Mouse (Mus musculus): Measurements from ENCODE around the gene Calm1. TPM values are rescaled to one million over a fixed set of nuclear protein-coding genes. Genes with fewer than 3 reads are reported as not detected.

Gene Calm1
- polyA plus RNA-seq, 1 experiment from 2014 or later = 2,106 TPM

DNA sequence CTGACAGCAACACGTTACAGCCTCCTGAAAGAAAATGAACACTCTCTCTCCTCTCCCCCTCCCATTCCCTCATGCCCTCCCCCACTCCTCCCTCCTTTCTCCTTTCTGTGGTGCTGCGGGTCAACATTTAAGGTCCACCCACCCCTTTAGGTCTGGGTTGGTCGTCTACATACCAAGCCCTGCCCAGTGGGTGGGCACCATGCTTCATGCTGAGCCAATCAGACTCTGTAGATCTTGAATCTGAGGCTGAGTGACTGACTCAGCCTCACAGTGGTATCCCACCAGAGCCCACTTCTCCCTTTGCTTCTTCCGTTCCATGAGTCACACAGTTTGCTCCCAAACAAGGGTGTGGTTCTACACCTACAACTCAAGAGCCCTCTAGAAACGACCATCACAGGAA, 36.2 kb downstream of the Calm1 start:
- no peak for TF ChIP-seq CTCF (IDR thresholded peaks at IDR 0.05)
- TF ChIP-seq EP300 (IDR thresholded peaks at IDR 0.05) = no peak
- Histone ChIP-seq H3K9me3 (ENCODE audit: low read length) (no peaks in the 10 kb centered on the region), H3K4me2 (replicated peaks; ENCODE audit: low read depth, low read length) (no peak overlapping the region), H3K36me3 (ENCODE audit: insufficient read depth, low read length) (no peaks in the 10 kb centered on the region), H3K27me3 (replicated peaks; ENCODE audit: insufficient read depth, low read length) (no peaks in the 10 kb centered on the region), H3K27ac (ENCODE audit: low read length) (no peak overlapping the region), H3K4me1 (ENCODE audit: insufficient read depth, low read depth, low read length) (no peaks in the 10 kb centered on the region), H3K4me3 (ENCODE audit: low read depth, low read length) (no peak overlapping the region), H3K9ac (replicated peaks; ENCODE audit: low read depth) (no peak overlapping the region)
- no peak for DNase-seq (ENCODE audit: low spot score)
- 30% methylated on average over 5 of the region's 5 CpGs for WGBS
- no peak for ATAC-seq

DNA sequence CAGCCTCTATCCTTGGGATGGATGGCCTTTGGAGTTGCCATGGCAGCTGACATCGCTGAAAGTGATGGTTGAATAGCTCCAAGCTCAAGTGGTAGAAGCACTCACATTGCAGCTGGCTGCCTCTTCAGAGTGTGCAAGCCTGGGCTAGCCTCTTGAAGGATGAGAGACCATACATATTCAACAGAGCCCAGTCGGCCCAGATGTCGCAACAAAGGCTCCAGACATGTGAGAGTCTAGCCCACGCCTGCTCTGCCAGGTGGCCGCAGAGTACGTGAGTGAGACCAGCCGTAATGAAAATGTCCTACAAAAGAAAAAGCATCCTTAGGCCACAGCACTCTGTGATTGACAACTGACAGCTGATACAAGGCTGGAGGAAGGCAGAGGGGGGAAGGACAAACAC, 40.2 kb downstream of the Calm1 start:
- no peaks in the 10 kb centered on the region for H3K4me1 ChIP-seq (ENCODE audit: insufficient read depth, low read depth, low read length)
- no peaks in the 10 kb centered on the region for H3K9me3 ChIP-seq (ENCODE audit: low read length)
- H3K9ac ChIP-seq (replicated peaks; ENCODE audit: low read depth) = no peak overlapping the region
- 57% methylated on average over 7 of the region's 7 CpGs for WGBS
- DNase-seq (ENCODE audit: low spot score) (no peak), ATAC-seq (no peak)
- no peak overlapping the region for H3K4me3 ChIP-seq (ENCODE audit: low read depth, low read length)
- TF ChIP-seq EP300 (IDR thresholded peaks at IDR 0.05) (no peak), CTCF (IDR thresholded peaks at IDR 0.05) (no peak)
- no peaks in the 10 kb centered on the region for H3K36me3 ChIP-seq (ENCODE audit: insufficient read depth, low read length)
- no peak overlapping the region for H3K4me2 ChIP-seq (replicated peaks; ENCODE audit: low read depth, low read length)
- H3K27ac ChIP-seq (ENCODE audit: low read length) = no peak overlapping the region
- no peaks in the 10 kb centered on the region for H3K27me3 ChIP-seq (replicated peaks; ENCODE audit: insufficient read depth, low read length)

DNA sequence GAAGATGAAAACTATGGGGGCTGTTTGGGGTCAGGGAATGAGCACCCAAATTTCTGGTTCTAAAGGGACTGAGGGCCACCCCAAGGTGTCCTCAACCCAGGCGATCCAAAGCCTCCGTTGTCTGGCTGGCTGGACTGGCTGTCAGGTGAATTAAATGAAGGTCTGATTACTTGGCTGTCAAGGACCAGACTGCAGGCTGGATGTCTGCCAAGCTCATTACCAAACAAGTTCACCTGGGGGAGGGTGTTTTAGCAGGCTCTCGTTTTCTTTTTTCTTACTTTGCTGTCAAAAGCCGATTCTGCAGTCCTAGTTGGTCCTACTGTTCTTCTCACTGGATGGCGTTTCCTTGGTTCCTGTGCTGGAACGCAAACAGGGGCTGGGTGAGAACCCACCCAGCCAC, 40.6 kb downstream of the Calm1 start:
- Histone ChIP-seq H3K9me3 (ENCODE audit: low read length) (no peaks in the 10 kb centered on the region), H3K27ac (ENCODE audit: low read length) (no peak overlapping the region), H3K4me3 (ENCODE audit: low read depth, low read length) (no peak overlapping the region), H3K9ac (replicated peaks; ENCODE audit: low read depth) (no peak overlapping the region), H3K27me3 (replicated peaks; ENCODE audit: insufficient read depth, low read length) (no peaks in the 10 kb centered on the region), H3K4me2 (replicated peaks; ENCODE audit: low read depth, low read length) (no peak overlapping the region), H3K36me3 (ENCODE audit: insufficient read depth, low read length) (no peaks in the 10 kb centered on the region), H3K4me1 (ENCODE audit: insufficient read depth, low read depth, low read length) (no peaks in the 10 kb centered on the region)
- DNase-seq (ENCODE audit: low spot score) (peak; percentile 49), ATAC-seq (no peak)
- 60% methylated on average over 6 of the region's 6 CpGs for WGBS
- TF ChIP-seq CTCF (IDR thresholded peaks at IDR 0.05) (no peak), EP300 (IDR thresholded peaks at IDR 0.05) (no peak)

DNA sequence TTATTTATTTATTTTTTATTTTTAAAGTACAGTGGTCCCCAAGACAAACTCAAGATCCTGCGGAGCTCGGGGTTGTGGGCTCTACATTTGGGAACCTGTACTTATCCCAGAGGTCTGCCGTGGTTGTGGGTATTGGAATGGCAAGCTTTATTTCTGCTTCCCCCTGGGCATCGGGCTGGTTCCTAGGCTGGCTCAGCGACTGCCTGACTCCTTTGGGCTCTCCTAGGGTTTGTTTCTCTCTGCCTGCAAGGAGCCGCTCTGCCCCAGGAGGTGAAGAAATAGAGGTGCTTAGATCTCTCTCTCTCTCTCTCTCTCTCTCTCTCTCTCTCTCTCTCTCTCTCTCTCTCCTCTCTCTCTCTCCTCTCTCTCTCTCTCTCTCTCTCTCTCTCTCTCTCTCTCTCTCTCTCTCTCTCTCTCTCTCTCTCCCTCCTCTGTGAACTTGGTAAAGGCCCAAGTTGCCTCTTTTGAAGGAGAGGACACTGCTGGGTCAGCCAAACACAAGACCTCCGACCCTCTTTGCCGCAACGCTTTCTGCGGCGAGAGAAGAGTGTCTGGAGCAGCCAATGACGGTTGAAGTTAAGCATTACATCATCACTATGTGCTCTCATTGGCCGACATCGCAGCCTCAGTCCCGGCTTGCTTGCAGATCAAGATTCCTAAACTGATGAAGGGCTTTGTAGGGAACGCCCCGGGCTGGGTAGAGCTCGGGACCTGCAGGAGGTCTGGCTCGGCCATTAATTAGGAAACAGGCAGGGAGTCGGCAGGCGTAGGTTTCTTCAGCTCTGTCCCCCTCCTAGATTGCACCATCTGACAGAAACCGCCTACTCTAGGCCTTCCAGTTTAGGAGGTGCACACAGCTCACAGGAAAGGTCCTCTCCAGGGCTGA, 42.9 kb downstream of the Calm1 start:
- ATAC-seq = peak; percentile 90
- Histone ChIP-seq H3K27me3 (replicated peaks; ENCODE audit: insufficient read depth, low read length) (no peaks in the 10 kb centered on the region), H3K4me3 (ENCODE audit: low read depth, low read length) (no peak overlapping the region)

DNA sequence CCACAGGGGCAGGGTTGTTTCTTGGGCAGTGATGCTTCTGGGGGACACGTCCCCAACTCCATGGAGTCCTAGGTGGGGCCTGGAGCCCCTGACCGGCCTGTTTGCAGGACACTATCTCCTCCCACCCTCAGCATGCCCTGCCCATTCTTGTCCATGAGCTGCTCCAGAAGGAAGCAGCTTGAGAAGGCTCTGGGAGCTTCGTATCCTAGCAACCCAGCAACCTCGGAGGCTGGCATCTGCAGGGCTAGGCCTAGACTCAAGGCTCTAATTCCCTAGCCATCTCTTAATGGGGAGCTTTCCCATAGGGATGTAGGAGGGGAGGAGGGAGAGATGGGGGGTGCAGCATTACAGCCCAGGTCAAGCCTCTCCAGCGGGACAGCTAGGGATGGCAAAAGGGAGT, 45.3 kb downstream of the Calm1 start:
- H3K36me3 ChIP-seq (ENCODE audit: insufficient read depth, low read length) = no peaks in the 10 kb centered on the region
- H3K27ac ChIP-seq (ENCODE audit: low read length) = no peak overlapping the region
- TF ChIP-seq CTCF (IDR thresholded peaks at IDR 0.05) (no peak), EP300 (IDR thresholded peaks at IDR 0.05) (no peak)
- H3K4me2 ChIP-seq (replicated peaks; ENCODE audit: low read depth, low read length) = no peak overlapping the region
- ATAC-seq = no peak
- 41% methylated on average over 5 of the region's 5 CpGs for WGBS
- no peaks in the 10 kb centered on the region for H3K27me3 ChIP-seq (replicated peaks; ENCODE audit: insufficient read depth, low read length)
- DNase-seq (ENCODE audit: low spot score) = no peak
- no peaks in the 10 kb centered on the region for H3K4me1 ChIP-seq (ENCODE audit: insufficient read depth, low read depth, low read length)
- no peaks in the 10 kb centered on the region for H3K9me3 ChIP-seq (ENCODE audit: low read length)
- no peak overlapping the region for H3K9ac ChIP-seq (replicated peaks; ENCODE audit: low read depth)
- H3K4me3 ChIP-seq (ENCODE audit: low read depth, low read length) = no peak overlapping the region

More for the DNA sequence above, 42.9 kb downstream of the Calm1 start:
- H3K4me2 ChIP-seq (replicated peaks; ENCODE audit: low read depth, low read length) = peak overlapping the region; percentile 40
- DNase-seq (ENCODE audit: low spot score) = peak; percentile 76
- no peak overlapping the region for H3K9ac ChIP-seq (replicated peaks; ENCODE audit: low read depth)
- TF ChIP-seq EP300 (IDR thresholded peaks at IDR 0.05) (no peak), CTCF (IDR thresholded peaks at IDR 0.05) (no peak)
- no peak overlapping the region for H3K27ac ChIP-seq (ENCODE audit: low read length)
- H3K4me1 ChIP-seq (ENCODE audit: insufficient read depth, low read depth, low read length) = no peaks in the 10 kb centered on the region
- H3K9me3 ChIP-seq (ENCODE audit: low read length) = no peaks in the 10 kb centered on the region
- 10% methylated on average over 22 of the region's 22 CpGs for WGBS
- H3K36me3 ChIP-seq (ENCODE audit: insufficient read depth, low read length) = no peaks in the 10 kb centered on the region

DNA sequence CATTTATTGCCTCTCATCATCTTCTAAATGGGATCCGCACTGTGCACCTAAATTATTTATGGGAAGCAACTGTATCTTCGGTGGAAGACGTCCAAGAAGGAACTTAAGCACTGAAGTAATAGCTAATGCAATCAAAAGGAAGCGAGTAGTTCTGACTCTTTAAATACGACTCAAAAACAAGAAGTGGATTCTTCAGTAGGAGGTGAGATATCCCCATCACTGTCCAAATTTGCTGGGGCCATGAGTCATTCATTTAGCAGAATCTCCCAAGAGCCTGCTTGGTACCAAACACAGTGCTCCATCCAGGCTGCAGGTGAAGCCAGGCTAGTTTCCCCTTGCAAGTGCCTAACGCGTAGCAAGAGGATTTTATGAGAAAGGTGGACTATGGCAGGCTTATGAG, 49.9 kb downstream of the Calm1 start:
- TF ChIP-seq CTCF (IDR thresholded peaks at IDR 0.05) (no peak), EP300 (IDR thresholded peaks at IDR 0.05) (no peak)
- H3K36me3 ChIP-seq (ENCODE audit: insufficient read depth, low read length) = no peaks in the 10 kb centered on the region

More for the DNA sequence above, 49.9 kb downstream of the Calm1 start:
- WGBS = 87% methylated on average over 7 of the region's 7 CpGs
- H3K27me3 ChIP-seq (replicated peaks; ENCODE audit: insufficient read depth, low read length) = no peaks in the 10 kb centered on the region
- no peak overlapping the region for H3K27ac ChIP-seq (ENCODE audit: low read length)
- no peak overlapping the region for H3K4me2 ChIP-seq (replicated peaks; ENCODE audit: low read depth, low read length)
- no peaks in the 10 kb centered on the region for H3K4me1 ChIP-seq (ENCODE audit: insufficient read depth, low read depth, low read length)
- no peak overlapping the region for H3K9ac ChIP-seq (replicated peaks; ENCODE audit: low read depth)
- no peak for ATAC-seq
- no peaks in the 10 kb centered on the region for H3K9me3 ChIP-seq (ENCODE audit: low read length)
- no peak for DNase-seq (ENCODE audit: low spot score)
- H3K4me3 ChIP-seq (ENCODE audit: low read depth, low read length) = no peak overlapping the region
